Mouse (Mus musculus) heart, embryonic 16.5 days (tissue): ENCODE results near the gene Akap8l. TPM values are rescaled to one million over a fixed set of nuclear protein-coding genes. Genes with fewer than 3 reads are reported as not detected.

Experiments
- ATAC-seq: fragments of 200-750 bp; cut with Nextera tagmentation; replicated peaks from 2 replicates; pipeline ENCODE4 v1.8.0; 2017; ENCODE audit warnings: moderate number of reproducible peaks; ENCODE audit not compliant: insufficient read depth, low FRiP score; ENCODE audit errors: extremely low read depth
- H3K27ac ChIP-seq: fragments of 300-500 bp; sonication (generic); 2 replicates; pipeline ENCODE4 v1.5.1; 2014; ENCODE audit warnings: mild to moderate bottlenecking, low read length, control low read depth, moderate library complexity
- H3K27me3 ChIP-seq: fragments of 300-500 bp; sonication (generic); 2 replicates; pipeline ENCODE4 v1.6.1; 2014; ENCODE audit warnings: low read length, mixed read lengths; ENCODE audit not compliant: control insufficient read depth, insufficient read depth
- H3K36me3 ChIP-seq: fragments of 300-500 bp; sonication (generic); 2 replicates; pipeline ENCODE4 v1.6.1; 2014; ENCODE audit not compliant: control insufficient read depth, insufficient read depth
- H3K4me1 ChIP-seq: fragments of 300-500 bp; sonication (generic); 2 replicates; pipeline ENCODE4 v1.6.1; 2014; ENCODE audit warnings: low read length, mixed read lengths; ENCODE audit not compliant: control insufficient read depth, insufficient read depth
- H3K4me2 ChIP-seq: fragments of 300-500 bp; sonication (generic); 2 replicates; pipeline ENCODE4 v1.6.1; 2014; ENCODE audit warnings: low read depth, mild to moderate bottlenecking, control low read depth, low read length
- H3K4me3 ChIP-seq: fragments of 300-500 bp; sonication (generic); 2 replicates; pipeline ENCODE4 v1.5.1; 2014; ENCODE audit warnings: mild to moderate bottlenecking, control low read depth, low read length
- H3K9ac ChIP-seq: fragments of 300-500 bp; sonication (generic); 2 replicates; pipeline ENCODE4 v1.6.1; 2014; ENCODE audit warnings: low read length, control low read depth
- H3K9me3 ChIP-seq: fragments of 300-500 bp; sonication (generic); replicated peaks from 2 replicates; pipeline ENCODE4 v1.6.1; 2016; ENCODE audit warnings: low read length; ENCODE audit not compliant: control insufficient read depth
- WGBS: fragments of 180-500 bp; shearing (Covaris S2); extraction: QIAGEN DNeasy Blood & Tissue Kit; methylation state at CpG from one replicate; pipeline ENCODE4 v1.1.7; 2014; 5-methylcytosine and 5-hydroxymethylcytosine counted together
- polyA plus RNA-seq: library from polyadenylated mRNA; unstranded; fragments of >200 nt; fragmentation: Nextera tagmentation; extraction: Ambion mirVana; gene quantifications from 2 replicates; pipeline ENCODE4 v1.2.1, GENCODE M21; 2015

The Akap8l gene
- polyA plus RNA-seq, 1 experiment from 2014 or later, result 99.2 TPM

DNA sequence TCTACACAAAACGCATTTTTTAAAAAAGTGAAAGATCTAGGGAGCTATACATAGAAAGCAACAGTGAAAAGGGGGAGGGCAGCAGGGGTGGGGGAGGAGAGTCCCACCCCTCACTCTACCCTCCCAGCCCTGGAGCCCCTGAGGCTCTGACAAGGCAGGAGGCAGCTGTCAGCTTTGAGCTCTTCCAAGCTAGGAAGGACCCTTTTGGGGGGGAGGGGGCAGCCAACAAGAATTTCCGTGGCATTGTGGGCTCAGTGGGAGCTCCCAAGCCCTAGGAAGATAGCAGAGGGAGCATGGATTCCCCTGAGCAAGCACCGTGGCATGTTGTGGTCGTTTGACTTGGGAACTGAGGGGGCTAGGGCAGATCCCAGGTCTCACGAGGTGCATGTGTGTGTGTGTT is 3.8 kb upstream of the Akap8l start:
- peak overlapping the region; percentile 55 for H3K27ac ChIP-seq
- peaks cover 42% of the 10 kb centered on the region for H3K36me3 ChIP-seq
- peak overlapping the region; percentile 6; the same call in 1 of the 2 replicates for H3K9ac ChIP-seq
- H3K4me2 ChIP-seq, result no peak overlapping the region
- H3K4me1 ChIP-seq, result peaks cover 7% of the 10 kb centered on the region
- H3K9me3 ChIP-seq, result no peaks in the 10 kb centered on the region
- no peak for ATAC-seq
- H3K27me3 ChIP-seq, result no peaks in the 10 kb centered on the region
- no peak overlapping the region for H3K4me3 ChIP-seq
- 63% methylated on average over 5 of the region's 5 CpGs for WGBS

GRCm38 (mm10) chr17:32353696-32354095 is 3.3 kb upstream of the Akap8l start:
- H3K36me3 ChIP-seq, result peaks cover 37% of the 10 kb centered on the region
- ATAC-seq, result no peak
- H3K4me1 ChIP-seq, result peaks cover 12% of the 10 kb centered on the region
- no peaks in the 10 kb centered on the region for H3K27me3 ChIP-seq
- no peak overlapping the region for H3K9ac ChIP-seq
- H3K9me3 ChIP-seq, result no peaks in the 10 kb centered on the region
- H3K4me3 ChIP-seq, result no peak overlapping the region
- peak overlapping the region; percentile 55 for H3K27ac ChIP-seq
- WGBS, result 48% methylated on average over 4 of the region's 4 CpGs
- no peak overlapping the region for H3K4me2 ChIP-seq

DNA sequence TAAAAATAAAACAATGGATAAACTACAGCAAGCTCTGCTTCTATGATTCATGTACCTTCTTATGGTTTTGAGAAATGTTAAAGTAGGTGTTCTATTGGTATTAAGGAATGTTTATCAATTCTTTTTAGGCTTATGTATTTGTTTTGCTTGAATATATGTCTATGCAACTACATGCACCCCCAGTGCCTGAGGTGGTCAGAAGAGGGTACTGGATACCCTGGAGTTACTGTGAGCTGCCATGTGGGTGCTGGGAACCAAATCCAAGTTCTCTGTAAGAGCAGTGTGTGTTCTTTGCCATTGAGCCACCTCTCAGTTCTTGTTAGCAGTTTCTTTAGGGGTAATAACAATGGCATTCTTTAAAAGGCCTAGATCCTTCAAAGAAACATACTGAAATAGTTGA is 1.3 kb upstream of the Akap8l start:
- Histone ChIP-seq H3K9me3 (no peaks in the 10 kb centered on the region), H3K27me3 (no peaks in the 10 kb centered on the region), H3K4me2 (no peak overlapping the region), H3K4me3 (no peak overlapping the region), H3K27ac (no peak overlapping the region), H3K9ac (no peak overlapping the region), H3K36me3 (peaks cover 19% of the 10 kb centered on the region), H3K4me1 (peaks cover 25% of the 10 kb centered on the region)
- no peak for ATAC-seq

DNA sequence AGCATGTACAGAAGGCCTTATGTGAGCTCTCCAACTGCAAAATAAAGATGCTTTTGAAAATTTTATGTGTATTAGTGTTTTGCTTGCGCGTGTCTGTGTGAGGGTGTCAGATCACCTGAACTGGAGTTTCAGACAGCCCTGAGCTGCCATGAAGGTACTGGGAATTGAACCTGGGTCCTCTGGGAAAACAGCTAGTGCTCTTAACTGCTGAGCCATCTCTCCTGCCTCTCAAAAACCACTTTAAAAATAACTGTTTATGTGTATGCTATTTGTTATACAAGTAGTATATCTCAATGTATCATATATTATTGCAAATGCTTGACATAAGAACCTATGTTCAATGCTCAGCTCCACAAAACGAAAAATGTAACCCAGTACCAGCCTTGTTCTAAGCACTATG is 862 bp upstream of the Akap8l start:
- WGBS, result 65% methylated on average over 3 of the region's 3 CpGs
- ATAC-seq, result no peak
- Histone ChIP-seq H3K36me3 (peaks cover 14% of the 10 kb centered on the region), H3K9ac (no peak overlapping the region; the same call in 1 of the 2 replicates), H3K4me1 (peaks cover 25% of the 10 kb centered on the region), H3K4me3 (no peak overlapping the region), H3K27me3 (no peaks in the 10 kb centered on the region), H3K9me3 (no peaks in the 10 kb centered on the region), H3K4me2 (peak overlapping the region; percentile 70), H3K27ac (no peak overlapping the region)

- H3K27me3 ChIP-seq, result no peaks in the 10 kb centered on the region
- peak overlapping the region; percentile 64 for H3K4me3 ChIP-seq
- peak overlapping the region; percentile 88 for H3K27ac ChIP-seq
- no peaks in the 10 kb centered on the region for H3K9me3 ChIP-seq
- peaks cover 25% of the 10 kb centered on the region for H3K4me1 ChIP-seq
- H3K4me2 ChIP-seq, result peak overlapping the region; percentile 78
- WGBS, result under 1% methylated on average over 24 of the region's 24 CpGs
- no peak for ATAC-seq
- peak overlapping the region; percentile 77 for H3K9ac ChIP-seq
- peaks cover 3% of the 10 kb centered on the region; the same call in 1 of the 2 replicates for H3K36me3 ChIP-seq
Observed at GRCm38 (mm10) chr17:32349851-32350381, 491 bp downstream of the Akap8l start.

DNA sequence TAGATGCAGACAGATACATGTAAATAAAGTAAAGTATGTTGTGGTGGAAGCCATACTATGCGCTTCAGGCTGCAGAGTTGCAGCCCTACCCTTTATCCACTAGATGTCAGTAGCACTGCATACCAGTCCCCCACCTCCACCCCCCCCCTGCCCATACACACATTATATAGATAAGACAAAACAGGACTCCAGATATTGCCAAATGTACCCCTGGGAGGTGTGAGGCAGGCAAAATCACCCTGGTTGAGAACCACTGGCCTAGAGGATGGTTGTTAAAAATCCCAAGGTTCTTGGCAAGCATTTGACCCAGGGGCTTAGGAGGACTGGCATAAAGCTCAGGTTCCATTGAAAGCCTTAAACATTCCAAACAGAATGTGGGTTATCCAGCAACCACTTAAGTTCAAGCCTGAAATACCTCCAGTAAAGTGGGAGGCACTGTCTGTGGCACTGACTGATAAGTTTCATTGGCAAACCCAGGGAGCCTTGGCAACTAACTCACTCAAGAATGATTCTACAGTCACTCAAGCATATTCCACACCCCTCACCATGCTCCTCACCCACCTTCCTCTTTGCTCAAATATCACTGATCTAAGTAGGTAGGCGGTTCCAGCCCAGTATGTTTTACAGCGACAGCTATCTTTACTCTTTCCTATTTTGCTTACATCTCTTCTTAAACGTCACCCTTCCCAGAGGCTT is 1.2 kb downstream of the Akap8l start:
- ATAC-seq, result peak; percentile 24
- Histone ChIP-seq H3K9ac (peak overlapping the region; percentile 77), H3K27ac (peak overlapping the region; percentile 88), H3K4me1 (peaks cover 23% of the 10 kb centered on the region), H3K36me3 (0 out of 2 replicates have a peak, but pooled peaks cover 8% of the 10 kb centered on the region), H3K4me3 (peak overlapping the region; percentile 64), H3K9me3 (no peaks in the 10 kb centered on the region), H3K4me2 (peak overlapping the region; percentile 78), H3K27me3 (no peaks in the 10 kb centered on the region)
- 6% methylated on average over 4 of the region's 4 CpGs for WGBS

- H3K4me1 ChIP-seq, result peaks cover 22% of the 10 kb centered on the region
- H3K9me3 ChIP-seq, result no peaks in the 10 kb centered on the region
- peak overlapping the region; percentile 78 for H3K4me2 ChIP-seq
- H3K36me3 ChIP-seq, result 0 out of 2 replicates have a peak, but pooled peaks cover 7% of the 10 kb centered on the region
- peak overlapping the region; percentile 64 for H3K4me3 ChIP-seq
- 77% methylated on average over 2 of the region's 2 CpGs for WGBS
- no peak for ATAC-seq
- H3K27me3 ChIP-seq, result no peaks in the 10 kb centered on the region
- H3K9ac ChIP-seq, result peak overlapping the region; percentile 68
- peak overlapping the region; percentile 88; the same call in 1 of the 2 replicates for H3K27ac ChIP-seq
Observed at GRCm38 (mm10) chr17:32348406-32348805, 2.0 kb downstream of the Akap8l start.

GRCm38 (mm10) chr17:32341102-32341501 is 9.3 kb downstream of the Akap8l start:
- no peaks in the 10 kb centered on the region for H3K4me1 ChIP-seq
- no peak overlapping the region for H3K4me3 ChIP-seq
- no peaks in the 10 kb centered on the region for H3K27me3 ChIP-seq
- H3K27ac ChIP-seq, result no peak overlapping the region
- ATAC-seq, result no peak
- peaks cover 35% of the 10 kb centered on the region for H3K36me3 ChIP-seq
- WGBS, result 85% methylated on average over 1 of the region's 1 CpGs
- no peaks in the 10 kb centered on the region for H3K9me3 ChIP-seq
- no peak overlapping the region for H3K9ac ChIP-seq
- H3K4me2 ChIP-seq, result no peak overlapping the region

- Histone ChIP-seq H3K27ac (no peak overlapping the region), H3K9me3 (no peaks in the 10 kb centered on the region), H3K27me3 (no peaks in the 10 kb centered on the region), H3K4me1 (no peaks in the 10 kb centered on the region), H3K36me3 (peaks cover 45% of the 10 kb centered on the region), H3K4me2 (no peak overlapping the region), H3K4me3 (no peak overlapping the region), H3K9ac (no peak overlapping the region)
- WGBS, result 70% methylated on average over 1 of the region's 1 CpGs
- no peak for ATAC-seq
Observed at GRCm38 (mm10) chr17:32340110-32340509, 10.3 kb downstream of the Akap8l start.
